Mouse (Mus musculus) heart, postnatal 14 days (tissue): ENCODE measurements at regions not wholly inside any gene's neighbourhood (a gene's known extent, or its start where the extent isn't known, plus 50 kb on each side); places are given as distances from the start of the nearest gene placed in this dataset.
"Not testable (repeated sequence)": the region's sequence is repeated elsewhere in the genome, so short reads cannot be mapped to it uniquely, and the experiment has no call there.

Source experiments
- DNase-seq, 2 experiments: peaks; one replicate each; pipeline ENCODE4 v3.0.0; 2021 to 2022
- intact Hi-C: fragments of 180-260 bp; cut with DNase I; formaldehyde crosslinking; loops from one replicate; pipeline ENCODE4 v1.15.1; 2025

- no peak for DNase-seq
- intact Hi-C loops = no loop called here
Measured at GRCm38 (mm10) chr1:164550596-164550995, 92.4 kb upstream of the Atp1b1 start.

GRCm38 (mm10) chr1:164548071-164548470, 89.9 kb upstream of the Atp1b1 start:
- intact Hi-C loops = no loop called here
- DNase-seq = no peak

- intact Hi-C loops = no loop called here
- DNase-seq = no peak
Measured at GRCm38 (mm10) chr1:164545843-164546242, 87.7 kb upstream of the Atp1b1 start.

- DNase-seq = no peak
- intact Hi-C loops = no loop called here
Measured at GRCm38 (mm10) chr1:164543045-164543803, 85.1 kb upstream of the Atp1b1 start.

- intact Hi-C loops = no loop called here
- DNase-seq = no peak
Measured at GRCm38 (mm10) chr1:164541711-164542110, 83.6 kb upstream of the Atp1b1 start.

- no peak for DNase-seq
- intact Hi-C loops = no loop called here
Measured at GRCm38 (mm10) chr1:164538304-164539043, 80.3 kb upstream of the Atp1b1 start.

- no peak for DNase-seq
- intact Hi-C loops = no loop called here
Measured at GRCm38 (mm10) chr1:164537324-164537948, 79.3 kb upstream of the Atp1b1 start.

- intact Hi-C loops = no loop called here
- no peak for DNase-seq
Measured at GRCm38 (mm10) chr1:164532196-164532595, 74.0 kb upstream of the Atp1b1 start.

GRCm38 (mm10) chr1:164531741-164532140, 73.6 kb upstream of the Atp1b1 start:
- intact Hi-C loops = no loop called here
- no peak for DNase-seq

- intact Hi-C loops = no loop called here
- DNase-seq = no peak
Measured at GRCm38 (mm10) chr1:164526748-164527147, 68.6 kb upstream of the Atp1b1 start.

- DNase-seq = no peak
- intact Hi-C loops = no loop called here
Measured at GRCm38 (mm10) chr1:164522377-164523150, 64.4 kb upstream of the Atp1b1 start.

- DNase-seq = no peak
- intact Hi-C loops = no loop called here
Measured at GRCm38 (mm10) chr1:164521371-164522130, 63.4 kb upstream of the Atp1b1 start.

- intact Hi-C loops = no loop called here
- no peak for DNase-seq
Measured at GRCm38 (mm10) chr1:164518866-164519265, 60.7 kb upstream of the Atp1b1 start.

GRCm38 (mm10) chr1:164518308-164518707, 60.2 kb upstream of the Atp1b1 start:
- intact Hi-C loops = no loop called here
- DNase-seq = no peak

- DNase-seq, intact Hi-C loops: not testable (repeated sequence)
Measured at GRCm38 (mm10) chr1:164517362-164517761, 59.2 kb upstream of the Atp1b1 start.

- intact Hi-C loops = no loop called here
- DNase-seq = no peak
Measured at GRCm38 (mm10) chr1:164511628-164512385, 53.7 kb upstream of the Atp1b1 start.

GRCm38 (mm10) chr1:164509226-164509625, 51.1 kb upstream of the Atp1b1 start:
- no peak for DNase-seq
- intact Hi-C loops = no loop called here

- intact Hi-C loops = no loop called here
Measured at GRCm38 (mm10) chr1:164508556-164508955, 50.4 kb upstream of the Atp1b1 start.

GRCm38 (mm10) chr1:164508106-164508505, 50.0 kb upstream of the Atp1b1 start:
- intact Hi-C loops = no loop called here
- no peak for DNase-seq

More at GRCm38 (mm10) chr1:164508556-164508955, 50.4 kb upstream of the Atp1b1 start:
- DNase-seq = no peak
